Mouse (Mus musculus): ENCODE measurements around the gene Zfp94. TPM values are rescaled to one million over a fixed set of nuclear protein-coding genes. Genes with fewer than 3 reads are reported as not detected.

The Zfp94 gene
- total and polyA plus RNA-seq, 2 experiments from 2014 or later, result 17.4 to 25.0 TPM

DNA sequence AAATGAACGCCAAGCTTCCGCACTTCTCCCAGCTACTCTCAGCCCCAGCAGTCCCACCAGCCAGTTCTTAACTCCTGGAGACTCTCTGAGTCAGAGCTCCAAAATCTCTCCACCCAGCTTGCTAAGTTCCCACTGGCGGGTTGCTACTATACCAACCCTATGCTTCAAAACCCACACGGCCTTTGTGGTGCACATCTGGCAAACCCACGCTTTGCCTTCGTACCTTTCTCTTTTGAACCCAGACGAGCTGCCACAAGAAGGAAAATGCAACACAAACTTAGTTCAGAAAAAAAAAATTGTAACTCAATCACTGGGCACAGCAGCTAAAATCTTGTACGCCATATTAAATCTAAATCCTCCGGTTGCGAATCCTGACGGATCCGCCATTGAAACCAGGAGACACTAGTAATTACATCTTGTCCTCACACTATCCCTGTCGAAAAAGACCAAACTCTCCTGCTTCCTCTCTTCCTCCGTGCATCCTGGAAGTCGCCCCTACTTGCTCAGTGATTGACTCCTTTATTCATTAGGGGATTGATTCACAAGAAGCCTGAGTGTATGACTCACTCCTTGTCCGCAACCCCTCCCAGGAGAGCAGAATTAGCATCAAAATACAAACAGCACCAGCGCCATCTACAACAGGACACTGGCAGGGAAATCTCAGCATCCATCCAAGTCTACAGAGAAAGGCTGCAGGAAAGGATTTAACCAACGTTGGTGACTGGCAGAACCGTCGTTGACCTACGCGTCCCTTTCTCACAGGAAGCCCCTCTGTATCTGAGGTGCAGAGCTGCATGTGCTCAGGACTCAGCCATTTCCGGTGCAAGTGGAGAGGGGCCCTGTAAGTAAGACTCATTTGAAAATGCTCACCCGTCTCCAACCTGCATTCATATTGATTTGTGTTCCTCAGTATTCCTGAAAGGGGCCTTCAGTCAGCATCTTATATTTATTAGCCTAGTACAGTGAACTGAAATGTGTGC, 48.0 kb downstream of the Zfp94 start:
- H3K36me3 ChIP-seq (ENCODE audit: insufficient read depth, low read length), result 0 out of 2 replicates have a peak, but pooled peaks cover 3% of the 10 kb centered on the region
- TF ChIP-seq CTCF (IDR thresholded peaks at IDR 0.05), result no peak
- no peak overlapping the region for H3K9ac ChIP-seq (replicated peaks; ENCODE audit: low read length, poor library complexity, severe bottlenecking)
- DNase-seq (ENCODE audit: low spot score), result peak; percentile 5
- H3K4me2 ChIP-seq (ENCODE audit: low read depth, low read length, poor library complexity, severe bottlenecking), result no peak overlapping the region
- WGBS, result 66% methylated on average over 24 of the region's 24 CpGs
- 0 out of 2 replicates have a peak, but pooled peaks cover 4% of the 10 kb centered on the region for H3K4me1 ChIP-seq (ENCODE audit: insufficient read depth, low read length)
- no peaks in the 10 kb centered on the region for H3K9me3 ChIP-seq (ENCODE audit: low read length)
- no peak overlapping the region for H3K27ac ChIP-seq (ENCODE audit: low read depth, low read length)
- no peak for ATAC-seq (ENCODE audit: low FRiP score)
- no peak overlapping the region for H3K4me3 ChIP-seq (ENCODE audit: low read depth, low read length)
- no peaks in the 10 kb centered on the region for H3K27me3 ChIP-seq (ENCODE audit: insufficient read depth, low read length)

DNA sequence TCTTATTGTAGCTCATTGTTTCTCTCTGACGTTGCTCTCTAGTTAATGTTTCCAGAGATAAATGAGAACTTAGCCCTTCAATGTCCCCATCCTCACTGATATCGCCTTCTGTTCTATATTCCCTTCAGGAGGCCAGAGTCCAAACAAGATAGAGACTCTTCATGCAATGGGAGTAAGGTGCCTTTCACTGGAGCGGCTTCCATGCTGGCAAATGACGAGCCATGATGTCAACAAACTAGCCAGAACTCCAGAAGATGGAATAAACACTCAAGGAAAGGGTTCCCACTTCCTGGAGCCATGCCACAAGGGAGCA, 56.5 kb downstream of the Zfp94 start:
- DNase-seq (ENCODE audit: low spot score) (no peak), ATAC-seq (ENCODE audit: low FRiP score) (no peak)
- Histone ChIP-seq H3K27ac (ENCODE audit: low read depth, low read length) (no peak overlapping the region), H3K9me3 (ENCODE audit: low read length) (no peaks in the 10 kb centered on the region), H3K4me2 (ENCODE audit: low read depth, low read length, poor library complexity, severe bottlenecking) (no peak overlapping the region), H3K4me3 (ENCODE audit: low read depth, low read length) (no peak overlapping the region), H3K4me1 (ENCODE audit: insufficient read depth, low read length) (peaks cover 3% of the 10 kb centered on the region), H3K9ac (replicated peaks; ENCODE audit: low read length, poor library complexity, severe bottlenecking) (no peak overlapping the region), H3K27me3 (ENCODE audit: insufficient read depth, low read length) (no peaks in the 10 kb centered on the region), H3K36me3 (ENCODE audit: insufficient read depth, low read length) (peaks cover 20% of the 10 kb centered on the region)
- no peak for TF ChIP-seq CTCF (IDR thresholded peaks at IDR 0.05)
- WGBS, result 91% methylated on average over 4 of the region's 4 CpGs

DNA sequence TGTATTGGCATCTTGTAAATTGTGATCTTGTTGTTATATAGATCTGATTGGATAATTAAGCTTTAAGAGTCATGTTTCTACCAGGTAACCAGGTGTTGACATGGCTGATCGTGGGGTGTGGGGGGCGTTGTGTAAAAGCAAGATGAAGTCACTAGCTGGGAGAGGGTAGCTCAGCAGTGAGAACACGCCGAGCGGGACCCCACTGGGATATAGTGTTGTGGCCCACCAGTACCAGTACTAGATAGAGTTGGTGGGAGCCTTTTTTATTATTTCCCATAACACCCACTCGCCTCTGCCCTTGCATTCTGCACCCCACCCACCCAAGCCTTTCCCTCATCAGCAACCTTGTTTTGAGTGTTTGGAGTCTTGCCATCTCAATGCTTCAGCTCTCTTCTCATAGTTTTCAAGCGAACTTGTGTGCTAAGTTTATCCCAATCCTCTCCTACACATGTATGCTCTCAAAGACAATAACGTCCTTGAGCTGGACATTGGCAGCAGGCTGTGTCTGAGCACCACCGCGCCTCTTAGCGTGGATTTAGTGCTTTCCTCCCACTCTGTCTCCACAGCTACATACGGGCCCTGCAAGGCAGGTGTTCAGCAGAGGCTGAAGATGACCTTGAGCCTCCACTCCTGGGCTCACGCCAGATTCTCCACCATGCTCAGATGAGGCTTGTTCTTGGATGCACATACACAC, 57.0 kb downstream of the Zfp94 start:
- Histone ChIP-seq H3K27me3 (ENCODE audit: insufficient read depth, low read length) (no peaks in the 10 kb centered on the region), H3K9ac (replicated peaks; ENCODE audit: low read length, poor library complexity, severe bottlenecking) (no peak overlapping the region), H3K4me3 (ENCODE audit: low read depth, low read length) (no peak overlapping the region), H3K4me1 (ENCODE audit: insufficient read depth, low read length) (peaks cover 3% of the 10 kb centered on the region), H3K36me3 (ENCODE audit: insufficient read depth, low read length) (peaks cover 20% of the 10 kb centered on the region), H3K4me2 (ENCODE audit: low read depth, low read length, poor library complexity, severe bottlenecking) (no peak overlapping the region), H3K9me3 (ENCODE audit: low read length) (no peaks in the 10 kb centered on the region), H3K27ac (ENCODE audit: low read depth, low read length) (no peak overlapping the region)
- ATAC-seq (ENCODE audit: low FRiP score) (no peak), DNase-seq (ENCODE audit: low spot score) (no peak)
- WGBS, result 91% methylated on average over 13 of the region's 13 CpGs
- no peak for TF ChIP-seq CTCF (IDR thresholded peaks at IDR 0.05)

DNA sequence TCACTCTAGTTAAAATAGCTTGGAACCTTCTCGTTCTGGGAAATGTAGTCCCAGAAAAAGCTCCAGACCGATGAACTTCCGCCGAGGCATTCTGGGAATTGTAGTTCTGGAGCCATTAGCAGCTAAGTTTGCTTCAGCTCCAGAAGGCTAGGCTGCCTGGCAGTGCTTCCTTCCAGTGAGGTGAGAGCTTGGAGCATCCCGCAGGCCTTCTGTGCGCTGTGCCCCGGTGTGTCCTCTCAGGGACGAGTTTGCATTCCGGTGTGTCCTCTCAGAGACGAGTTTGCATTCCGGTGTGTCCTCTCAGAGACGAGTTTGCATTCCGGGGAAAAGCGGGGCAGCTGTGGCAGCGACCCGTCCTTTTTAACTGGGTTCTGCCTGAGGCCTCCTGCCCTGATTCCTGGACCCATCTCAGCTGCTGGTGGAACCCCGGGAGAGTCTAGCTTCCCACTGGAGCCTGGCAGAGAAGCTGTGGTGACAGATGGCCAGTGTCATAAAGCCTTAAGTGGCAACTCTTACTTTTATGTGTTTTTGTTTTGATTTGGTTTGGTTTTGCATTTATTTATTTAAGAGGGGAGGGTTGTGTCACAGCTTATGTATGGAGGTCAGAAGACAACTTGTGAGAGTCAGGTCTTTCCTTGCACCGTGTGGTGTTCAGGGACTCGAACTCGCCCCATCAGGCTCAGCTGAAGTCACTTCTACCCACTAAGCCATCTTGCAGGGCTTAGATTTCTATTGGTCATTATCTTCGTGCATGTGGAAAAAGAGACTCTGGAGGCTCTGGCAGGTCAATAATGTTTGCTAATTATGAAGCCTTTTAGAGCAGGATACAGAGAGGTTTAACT, 61.6 kb downstream of the Zfp94 start, which contains the start of gene Zfp108:
Gene Zfp108, plus strand, starts transcription at position 162 of the 842 bp plus-strand sequence.
- Histone ChIP-seq H3K4me1 (ENCODE audit: insufficient read depth, low read length) (peaks cover 3% of the 10 kb centered on the region), H3K9me3 (ENCODE audit: low read length) (no peaks in the 10 kb centered on the region), H3K4me2 (ENCODE audit: low read depth, low read length, poor library complexity, severe bottlenecking) (peak within 1 kb of the TSS; percentile 71), H3K4me3 (ENCODE audit: low read depth, low read length) (peak within 1 kb of the TSS; percentile 56), H3K36me3 (ENCODE audit: insufficient read depth, low read length) (peaks cover 5% of the 10 kb centered on the region; the same call in 1 of the 2 replicates), H3K27me3 (ENCODE audit: insufficient read depth, low read length) (no peaks in the 10 kb centered on the region), H3K9ac (replicated peaks; ENCODE audit: low read length, poor library complexity, severe bottlenecking) (peak within 1 kb of the TSS; percentile 55), H3K27ac (ENCODE audit: low read depth, low read length) (peak within 1 kb of the TSS; percentile 34; the same call in 1 of the 2 replicates)
- DNase-seq (ENCODE audit: low spot score) (peak; percentile 95), ATAC-seq (ENCODE audit: low FRiP score) (peak; percentile 83)
- 21% methylated on average over 21 of the region's 21 CpGs for WGBS
- no peak for TF ChIP-seq CTCF (IDR thresholded peaks at IDR 0.05)

DNA sequence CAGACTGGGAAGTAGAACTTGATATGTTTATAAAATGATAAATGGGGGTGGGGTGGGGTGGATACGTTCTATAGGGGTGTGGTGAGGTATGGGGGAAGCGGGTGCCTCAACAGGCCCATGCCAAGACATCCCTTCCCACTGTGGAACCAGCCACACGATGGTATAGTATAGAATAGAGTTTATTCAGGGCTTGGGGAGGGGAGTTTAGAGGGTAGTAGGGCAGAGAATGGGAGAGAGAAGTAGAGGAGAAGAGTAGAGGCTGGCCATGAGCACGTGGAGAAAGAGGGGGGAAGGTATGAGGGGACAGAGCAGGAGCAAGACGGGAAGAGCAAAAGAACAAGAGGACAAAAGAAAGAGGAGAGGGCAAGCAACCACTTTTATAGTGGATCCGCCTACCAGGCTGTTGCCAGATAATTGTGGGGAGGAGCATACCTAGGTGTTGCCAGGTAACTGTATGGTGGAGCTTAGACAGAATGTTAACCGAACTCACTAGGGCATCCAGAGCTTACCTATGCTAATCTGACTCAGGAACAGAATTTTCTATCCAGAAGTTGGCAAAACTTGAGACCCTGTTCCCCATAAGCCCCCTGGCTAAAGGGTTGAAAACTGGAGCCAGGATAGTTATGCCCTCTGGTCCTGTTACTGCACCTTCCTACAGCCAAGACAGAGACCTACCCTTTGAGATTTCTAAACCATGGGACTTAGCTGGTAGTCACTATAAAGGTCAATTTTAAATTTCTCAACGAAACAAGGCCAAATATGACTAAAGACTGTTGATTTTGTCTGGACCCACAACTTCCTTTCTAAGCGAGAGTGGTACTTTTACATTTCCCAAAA, 62.5 kb downstream of the Zfp94 start:
- Histone ChIP-seq H3K27ac (ENCODE audit: low read depth, low read length) (no peak overlapping the region), H3K27me3 (ENCODE audit: insufficient read depth, low read length) (no peaks in the 10 kb centered on the region), H3K4me3 (ENCODE audit: low read depth, low read length) (peak overlapping the region; percentile 56), H3K9me3 (ENCODE audit: low read length) (no peaks in the 10 kb centered on the region), H3K4me1 (ENCODE audit: insufficient read depth, low read length) (peaks cover 3% of the 10 kb centered on the region), H3K9ac (replicated peaks; ENCODE audit: low read length, poor library complexity, severe bottlenecking) (peak overlapping the region; percentile 55; the same call in 1 of the 2 replicates), H3K4me2 (ENCODE audit: low read depth, low read length, poor library complexity, severe bottlenecking) (peak overlapping the region; percentile 71), H3K36me3 (ENCODE audit: insufficient read depth, low read length) (peaks cover 3% of the 10 kb centered on the region; the same call in 1 of the 2 replicates)
- DNase-seq (ENCODE audit: low spot score) (no peak), ATAC-seq (ENCODE audit: low FRiP score) (peak; percentile 49)
- TF ChIP-seq CTCF (IDR thresholded peaks at IDR 0.05), result no peak
- WGBS, result 64% methylated on average over 9 of the region's 9 CpGs

Small RNA genes lying within 50 kb of the gene (microRNA-seq; reads per million reads assigned to microRNA genes)
- not detected for gene Gm27592 (ENCODE audit: borderline number of aligned reads)

Other genes with a start within 250 kb of the Zfp94 start
- gene Zfp180, start 234.7 kb downstream of the Zfp94 start, total RNA-seq (2014; rRNA removed), result 32.7 and 41.2 TPM in 2 replicates
- gene Zfp180, start 234.7 kb downstream of the Zfp94 start, polyA plus RNA-seq (2015; fragmentation: Nextera tagmentation; extraction: Ambion mirVana), result 24.8 and 25.1 TPM in 2 replicates
- 6.9 and 10.0 TPM in 2 replicates for gene Zfp112, start 204.4 kb downstream of the Zfp94 start, total RNA-seq (2014; rRNA removed)
- gene Zfp112, start 204.4 kb downstream of the Zfp94 start, polyA plus RNA-seq (2015; fragmentation: Nextera tagmentation; extraction: Ambion mirVana), result 4.2 and 4.3 TPM in 2 replicates
- gene Zfp235, start 182.5 kb downstream of the Zfp94 start, total RNA-seq (2014; rRNA removed), result 28.0 and 29.9 TPM in 2 replicates
- gene Zfp235, start 182.5 kb downstream of the Zfp94 start, polyA plus RNA-seq (2015; fragmentation: Nextera tagmentation; extraction: Ambion mirVana), result 20.4 and 22.8 TPM in 2 replicates
- gene Zfp114, start 141.6 kb downstream of the Zfp94 start, total RNA-seq (2014; rRNA removed), result 4.1 and 5.3 TPM in 2 replicates
- 2.1 and 2.4 TPM in 2 replicates for gene Zfp114, start 141.6 kb downstream of the Zfp94 start, polyA plus RNA-seq (2015; fragmentation: Nextera tagmentation; extraction: Ambion mirVana)
- gene Zfp111, start 105.2 kb downstream of the Zfp94 start, total RNA-seq (2014; rRNA removed), result 6.2 and 6.7 TPM in 2 replicates
- gene Zfp111, start 105.2 kb downstream of the Zfp94 start, polyA plus RNA-seq (2015; fragmentation: Nextera tagmentation; extraction: Ambion mirVana), result 2.5 and 2.6 TPM in 2 replicates
- gene Zfp109, start 79.1 kb downstream of the Zfp94 start, total RNA-seq (2014; rRNA removed), result 5.4 and 5.5 TPM in 2 replicates
- 2.5 TPM in 2 replicates for gene Zfp109, start 79.1 kb downstream of the Zfp94 start, polyA plus RNA-seq (2015; fragmentation: Nextera tagmentation; extraction: Ambion mirVana)
- 5.5 and 7.4 TPM in 2 replicates for gene Zfp108, start 61.9 kb downstream of the Zfp94 start, total RNA-seq (2014; rRNA removed)
- gene Zfp108, start 61.9 kb downstream of the Zfp94 start, polyA plus RNA-seq (2015; fragmentation: Nextera tagmentation; extraction: Ambion mirVana), result 3.4 and 3.7 TPM in 2 replicates
- gene Zfp93, start 46.2 kb downstream of the Zfp94 start, total RNA-seq (2014; rRNA removed), result 7.4 and 11.1 TPM in 2 replicates
- 2.2 and 2.7 TPM in 2 replicates for gene Zfp93, start 46.2 kb downstream of the Zfp94 start, polyA plus RNA-seq (2015; fragmentation: Nextera tagmentation; extraction: Ambion mirVana)
- gene Zfp61, start 15.4 kb downstream of the Zfp94 start, total RNA-seq (2014; rRNA removed), result 18.3 and 30.9 TPM in 2 replicates
- 30.3 and 32.4 TPM in 2 replicates for gene Zfp61, start 15.4 kb downstream of the Zfp94 start, polyA plus RNA-seq (2015; fragmentation: Nextera tagmentation; extraction: Ambion mirVana)
- not detected in 2 replicates for gene Tescl, start 17.3 kb upstream of the Zfp94 start, total RNA-seq (2014; rRNA removed)
- 0.19 TPM in 1 of 2 replicates, not detected in the other for gene Tescl, start 17.3 kb upstream of the Zfp94 start, polyA plus RNA-seq (2015; fragmentation: Nextera tagmentation; extraction: Ambion mirVana)
- gene Lypd5, start 32.5 kb upstream of the Zfp94 start, total RNA-seq (2014; rRNA removed), result 0.44 TPM in 1 of 2 replicates, not detected in the other
- gene Lypd5, start 32.5 kb upstream of the Zfp94 start, polyA plus RNA-seq (2015; fragmentation: Nextera tagmentation; extraction: Ambion mirVana), result not detected in 2 replicates
- gene Kcnn4, start 53.6 kb upstream of the Zfp94 start, total RNA-seq (2014; rRNA removed), result 0.27 and 2.5 TPM in 2 replicates
- 0.81 and 1.1 TPM in 2 replicates for gene Kcnn4, start 53.6 kb upstream of the Zfp94 start, polyA plus RNA-seq (2015; fragmentation: Nextera tagmentation; extraction: Ambion mirVana)
- gene Smg9, start 83.0 kb upstream of the Zfp94 start, total RNA-seq (2014; rRNA removed), result 34.2 and 50.0 TPM in 2 replicates
- gene Smg9, start 83.0 kb upstream of the Zfp94 start, polyA plus RNA-seq (2015; fragmentation: Nextera tagmentation; extraction: Ambion mirVana), result 28.7 and 30.1 TPM in 2 replicates
- gene Irgc1, start 135.6 kb upstream of the Zfp94 start, total RNA-seq (2014; rRNA removed), result not detected in 2 replicates
- gene Irgc1, start 135.6 kb upstream of the Zfp94 start, polyA plus RNA-seq (2015; fragmentation: Nextera tagmentation; extraction: Ambion mirVana), result not detected in 2 replicates
- 1.4 and 3.7 TPM in 2 replicates for gene Plaur, start 145.8 kb upstream of the Zfp94 start, total RNA-seq (2014; rRNA removed)
- gene Plaur, start 145.8 kb upstream of the Zfp94 start, polyA plus RNA-seq (2015; fragmentation: Nextera tagmentation; extraction: Ambion mirVana), result 0.93 and 1.1 TPM in 2 replicates
- gene Cadm4, start 165.4 kb upstream of the Zfp94 start, total RNA-seq (2014; rRNA removed), result 342 and 354 TPM in 2 replicates
- 82.0 and 88.1 TPM in 2 replicates for gene Cadm4, start 165.4 kb upstream of the Zfp94 start, polyA plus RNA-seq (2015; fragmentation: Nextera tagmentation; extraction: Ambion mirVana)
- 209 and 214 TPM in 2 replicates for gene Zfp428, start 190.3 kb upstream of the Zfp94 start, total RNA-seq (2014; rRNA removed)
- gene Zfp428, start 190.3 kb upstream of the Zfp94 start, polyA plus RNA-seq (2015; fragmentation: Nextera tagmentation; extraction: Ambion mirVana), result 297 and 314 TPM in 2 replicates
- gene AC161166.1, start 195.8 kb upstream of the Zfp94 start, total RNA-seq (2014; rRNA removed), result not detected in 2 replicates
- gene AC161166.1, start 195.8 kb upstream of the Zfp94 start, polyA plus RNA-seq (2015; fragmentation: Nextera tagmentation; extraction: Ambion mirVana), result 0.47 and 0.78 TPM in 2 replicates
- 115 and 119 TPM in 2 replicates for gene Irgq, start 214.0 kb upstream of the Zfp94 start, total RNA-seq (2014; rRNA removed)
- gene Irgq, start 214.0 kb upstream of the Zfp94 start, polyA plus RNA-seq (2015; fragmentation: Nextera tagmentation; extraction: Ambion mirVana), result 21.8 and 23.9 TPM in 2 replicates
- not detected in 2 replicates for gene Pinlyp, start 229.5 kb upstream of the Zfp94 start, total RNA-seq (2014; rRNA removed)
- not detected in 2 replicates for gene Pinlyp, start 229.5 kb upstream of the Zfp94 start, polyA plus RNA-seq (2015; fragmentation: Nextera tagmentation; extraction: Ambion mirVana)
- 44.6 and 51.8 TPM in 2 replicates for gene Xrcc1, start 229.6 kb upstream of the Zfp94 start, total RNA-seq (2014; rRNA removed)
- 41.9 and 43.3 TPM in 2 replicates for gene Xrcc1, start 229.6 kb upstream of the Zfp94 start, polyA plus RNA-seq (2015; fragmentation: Nextera tagmentation; extraction: Ambion mirVana)

All from midbrain, postnatal 0 days (tissue).